Mouse (Mus musculus): ENCODE results near the gene Mfap5. TPM values are rescaled to one million over a fixed set of nuclear protein-coding genes. Genes with fewer than 3 reads are reported as not detected.
"Not testable (repeated sequence)": the region's sequence is repeated elsewhere in the genome, so short reads cannot be mapped to it uniquely, and the experiment has no call there.

The Mfap5 gene
- total RNA-seq (2014; rRNA removed) (0.18 and 0.47 TPM in 2 replicates), polyA plus RNA-seq (2012; rRNA removed) (0.31 TPM in 1 of 2 replicates, not detected in the other)

DNA sequence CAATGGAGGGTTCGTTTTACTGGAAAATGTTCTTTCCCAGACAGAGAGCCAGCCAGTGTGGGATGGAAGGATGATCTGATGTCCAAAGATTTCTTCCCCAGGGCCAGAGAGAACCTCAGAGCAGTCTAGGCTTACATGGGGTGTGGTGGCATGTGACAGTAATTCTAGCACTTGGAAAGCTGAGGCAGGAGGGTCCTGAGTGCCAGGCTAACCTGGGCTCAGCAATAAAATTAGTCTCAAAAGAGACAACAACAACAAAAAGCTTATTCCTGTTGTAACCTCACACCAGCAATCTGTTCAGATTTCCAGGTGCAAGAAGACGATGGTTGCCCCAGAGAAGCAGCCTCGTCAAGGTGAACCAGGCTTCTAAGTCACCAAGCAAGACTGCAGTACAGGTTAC lies at the start of gene Mfap5:
Mfap5 (plus strand) TSS at position 301 of the 400 bp plus-strand sequence.
- Histone ChIP-seq H3K36me3 (ENCODE audit: control insufficient read depth, insufficient read depth, low read length) (no peaks in the 10 kb centered on the region), H3K27ac (replicated peaks; ENCODE audit: insufficient read depth, low read depth, low read length) (no peak within 1 kb of the TSS), H3K4me3 (ENCODE audit: insufficient read depth, low read depth, low read length) (no peak within 1 kb of the TSS), H3K4me1 (ENCODE audit: control insufficient read depth, insufficient read depth, low read length) (no peaks in the 10 kb centered on the region), H3K79me2 (ENCODE audit: control insufficient read depth, insufficient read depth, low read length) (no peaks in the 10 kb centered on the region), H3K27me3 (ENCODE audit: control insufficient read depth, insufficient read depth, low read length) (no peaks in the 10 kb centered on the region; the same call in 1 of the 2 replicates), H3K9ac (ENCODE audit: low read depth, low read length) (no peak within 1 kb of the TSS)
- no peak for TF ChIP-seq CTCF (IDR thresholded peaks at IDR 0.05; ENCODE audit: low read depth, low read length)
- TF ChIP-seq POLR2A (IDR thresholded peaks at IDR 0.05; ENCODE audit: extremely low read depth, insufficient read depth, low read length), result no peak
- no peak for DNase-seq (ENCODE audit: extremely low read depth, low read depth, low spot score)
- WGBS, result 86% methylated on average over 3 of the region's 3 CpGs

DNA sequence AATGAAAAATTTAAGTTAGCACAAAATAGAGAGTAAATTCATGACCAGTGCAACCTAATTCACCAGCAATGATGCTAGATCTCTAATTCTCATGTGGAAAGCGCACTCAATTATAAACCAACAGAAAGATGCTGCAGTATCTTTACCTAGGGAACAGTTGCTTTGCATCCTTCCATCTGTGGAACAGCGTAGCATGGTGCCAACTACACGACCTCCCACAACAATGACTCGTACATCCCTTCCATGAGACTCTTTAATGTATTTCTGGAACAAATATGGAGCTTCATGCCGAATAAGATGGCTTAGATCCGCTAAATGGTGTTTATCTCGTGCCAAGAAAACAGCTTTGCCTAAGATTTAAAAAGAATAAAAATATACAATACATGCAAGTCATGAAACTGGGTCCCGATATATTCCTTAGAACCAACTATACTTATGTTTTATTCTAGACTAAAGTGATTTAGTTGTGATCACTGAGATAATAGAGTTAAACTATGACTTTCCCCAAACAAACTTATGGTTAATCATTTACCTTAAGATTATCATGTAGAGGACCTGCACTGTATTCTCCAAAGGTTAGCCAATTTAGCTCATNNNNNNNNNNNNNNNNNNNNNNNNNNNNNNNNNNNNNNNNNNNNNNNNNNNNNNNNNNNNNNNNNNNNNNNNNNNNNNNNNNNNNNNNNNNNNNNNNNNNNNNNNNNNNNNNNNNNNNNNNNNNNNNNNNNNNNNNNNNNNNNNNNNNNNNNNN lies 46.5 kb upstream of the Mfap5 start:
- 63% methylated on average over 8 of the region's 8 CpGs for WGBS
- Histone ChIP-seq H3K36me3 (ENCODE audit: control insufficient read depth, insufficient read depth, low read length) (no peaks in the 10 kb centered on the region), H3K27ac (replicated peaks; ENCODE audit: insufficient read depth, low read depth, low read length) (no peak overlapping the region), H3K79me2 (ENCODE audit: control insufficient read depth, insufficient read depth, low read length) (no peaks in the 10 kb centered on the region), H3K4me3 (ENCODE audit: insufficient read depth, low read depth, low read length) (no peak overlapping the region), H3K4me1 (ENCODE audit: control insufficient read depth, insufficient read depth, low read length) (no peaks in the 10 kb centered on the region), H3K9ac (ENCODE audit: low read depth, low read length) (no peak overlapping the region), H3K27me3 (ENCODE audit: control insufficient read depth, insufficient read depth, low read length) (peaks cover 2% of the 10 kb centered on the region; the same call in 1 of the 2 replicates)
- no peak for TF ChIP-seq CTCF (IDR thresholded peaks at IDR 0.05; ENCODE audit: low read depth, low read length)
- TF ChIP-seq POLR2A (IDR thresholded peaks at IDR 0.05; ENCODE audit: extremely low read depth, insufficient read depth, low read length), result no peak
- peak; percentile 60 for DNase-seq (ENCODE audit: extremely low read depth, low read depth, low spot score)

DNA sequence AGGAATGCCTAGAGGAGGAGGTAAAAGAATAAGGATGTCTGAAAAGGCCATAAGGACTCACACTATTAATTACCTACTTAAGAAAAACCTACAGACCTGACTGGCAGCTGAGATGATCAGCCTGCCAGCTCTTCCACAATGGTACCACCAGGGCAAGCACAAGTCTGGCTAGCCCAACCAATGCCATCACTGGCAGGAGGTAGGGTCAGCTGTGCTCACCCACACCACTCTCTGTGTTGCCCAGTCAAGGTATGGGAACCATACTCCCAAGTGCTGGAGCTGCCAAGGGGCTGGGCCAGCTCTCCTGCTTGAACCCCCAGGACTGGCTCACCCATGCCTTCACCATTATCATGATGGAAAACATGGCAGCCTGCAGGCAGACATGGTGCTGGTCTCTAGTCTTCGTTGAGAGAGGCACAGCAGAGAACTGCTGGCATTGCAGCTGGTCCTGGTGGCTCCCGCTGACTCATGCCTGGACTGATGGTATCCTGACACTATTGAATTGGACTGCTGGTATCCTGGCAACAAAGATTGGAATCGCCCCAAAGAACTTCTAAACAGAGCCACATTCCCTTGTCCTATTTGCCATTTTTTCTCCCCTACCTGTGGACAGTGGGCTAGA lies 39.4 kb upstream of the Mfap5 start:
- Histone ChIP-seq H3K27ac (replicated peaks; ENCODE audit: insufficient read depth, low read depth, low read length) (no peak overlapping the region), H3K27me3 (ENCODE audit: control insufficient read depth, insufficient read depth, low read length) (no peaks in the 10 kb centered on the region), H3K4me3 (ENCODE audit: insufficient read depth, low read depth, low read length) (no peak overlapping the region), H3K4me1 (ENCODE audit: control insufficient read depth, insufficient read depth, low read length) (no peaks in the 10 kb centered on the region), H3K79me2 (ENCODE audit: control insufficient read depth, insufficient read depth, low read length) (no peaks in the 10 kb centered on the region), H3K36me3 (ENCODE audit: control insufficient read depth, insufficient read depth, low read length) (no peaks in the 10 kb centered on the region), H3K9ac (ENCODE audit: low read depth, low read length) (no peak overlapping the region)
- no peak for TF ChIP-seq POLR2A (IDR thresholded peaks at IDR 0.05; ENCODE audit: extremely low read depth, insufficient read depth, low read length)
- no peak for TF ChIP-seq CTCF (IDR thresholded peaks at IDR 0.05; ENCODE audit: low read depth, low read length)
- WGBS, result 84% methylated on average over 3 of the region's 3 CpGs
- DNase-seq (ENCODE audit: extremely low read depth, low read depth, low spot score), result no peak

DNA sequence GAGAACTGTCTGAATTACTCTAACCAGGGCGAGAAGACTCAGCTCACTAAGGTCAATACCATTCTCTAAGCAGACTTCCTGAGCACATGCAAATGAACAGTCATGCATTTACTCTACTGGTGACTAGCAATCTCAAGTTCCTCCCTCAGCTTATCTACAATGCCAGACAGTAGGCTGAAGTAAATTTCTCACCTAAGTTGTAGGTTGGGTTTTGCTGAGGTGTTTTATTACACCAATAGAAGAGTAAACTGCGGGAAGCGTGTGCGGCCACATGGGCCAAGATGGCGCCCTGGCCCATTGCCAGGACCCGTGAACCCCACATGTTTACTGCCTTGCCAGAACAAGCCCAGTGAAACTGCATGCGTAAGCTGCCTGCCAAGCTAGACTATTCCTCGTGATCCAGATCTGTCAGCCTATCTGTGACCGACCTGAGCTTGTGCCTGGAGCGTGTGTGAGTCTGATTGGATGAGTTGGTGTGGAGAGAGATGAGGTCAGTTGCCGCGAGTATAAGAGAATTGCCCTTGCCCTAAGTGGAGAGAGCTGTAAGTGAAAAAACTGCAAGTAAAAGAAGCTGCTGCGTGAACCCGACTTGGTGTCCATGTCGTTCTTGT lies 36.5 kb upstream of the Mfap5 start:
- H3K9ac ChIP-seq (ENCODE audit: low read depth, low read length), result no peak overlapping the region
- H3K79me2 ChIP-seq (ENCODE audit: control insufficient read depth, insufficient read depth, low read length), result no peaks in the 10 kb centered on the region
- H3K36me3 ChIP-seq (ENCODE audit: control insufficient read depth, insufficient read depth, low read length), result no peaks in the 10 kb centered on the region
- no peak overlapping the region for H3K4me3 ChIP-seq (ENCODE audit: insufficient read depth, low read depth, low read length)
- TF ChIP-seq POLR2A (IDR thresholded peaks at IDR 0.05; ENCODE audit: extremely low read depth, insufficient read depth, low read length) (no peak), CTCF (IDR thresholded peaks at IDR 0.05; ENCODE audit: low read depth, low read length) (no peak)
- H3K4me1 ChIP-seq (ENCODE audit: control insufficient read depth, insufficient read depth, low read length), result no peaks in the 10 kb centered on the region
- no peak overlapping the region for H3K27ac ChIP-seq (replicated peaks; ENCODE audit: insufficient read depth, low read depth, low read length)
- DNase-seq (ENCODE audit: extremely low read depth, low read depth, low spot score), result no peak
- no peaks in the 10 kb centered on the region for H3K27me3 ChIP-seq (ENCODE audit: control insufficient read depth, insufficient read depth, low read length)
- 92% methylated on average over 15 of the region's 15 CpGs for WGBS

DNA sequence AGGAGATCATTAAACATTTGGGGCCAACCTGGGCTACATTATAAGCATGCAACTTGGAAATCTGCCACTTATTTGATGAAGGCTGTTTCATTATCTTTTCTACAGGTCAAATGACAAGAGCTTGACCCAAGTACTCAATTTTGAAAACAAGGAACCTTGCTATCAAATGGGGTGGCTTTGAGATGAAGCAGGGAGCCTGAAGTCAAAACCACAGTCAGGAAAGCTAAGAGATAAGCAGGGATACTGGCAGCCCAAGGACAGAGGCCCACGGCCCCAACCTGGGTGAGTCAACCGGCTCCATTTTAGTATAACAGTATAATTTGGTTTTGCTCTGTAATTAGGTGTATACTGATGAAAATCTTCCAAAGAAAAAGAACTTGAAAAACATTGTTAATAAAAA lies 35.4 kb upstream of the Mfap5 start:
- no peak overlapping the region for H3K27ac ChIP-seq (replicated peaks; ENCODE audit: insufficient read depth, low read depth, low read length)
- TF ChIP-seq POLR2A (IDR thresholded peaks at IDR 0.05; ENCODE audit: extremely low read depth, insufficient read depth, low read length) (no peak), CTCF (IDR thresholded peaks at IDR 0.05; ENCODE audit: low read depth, low read length) (no peak)
- WGBS, result 85% methylated on average over 2 of the region's 2 CpGs

DNA sequence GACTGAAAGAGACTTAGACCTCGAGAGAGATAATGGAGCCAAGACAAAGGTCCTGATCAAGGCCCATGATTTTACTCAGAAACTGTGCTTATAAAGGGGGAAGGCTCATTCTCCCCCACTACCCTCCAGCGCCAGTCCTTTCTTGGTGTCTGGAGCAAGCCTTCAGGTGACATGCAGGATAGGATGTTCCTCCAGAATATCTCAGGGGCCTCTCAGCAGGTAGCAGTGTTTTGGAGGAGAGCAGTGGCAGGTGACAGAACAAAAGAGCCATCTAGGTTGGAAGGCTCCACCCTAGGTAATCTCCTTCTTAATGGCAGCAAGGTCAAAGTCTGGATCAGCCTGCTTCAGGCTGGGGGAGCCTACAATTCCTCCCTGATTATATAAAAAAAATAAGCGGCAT lies 34.2 kb upstream of the Mfap5 start:
- WGBS, result 81% methylated on average over 3 of the region's 3 CpGs
- H3K36me3 ChIP-seq (ENCODE audit: control insufficient read depth, insufficient read depth, low read length); H3K4me1 ChIP-seq (ENCODE audit: control insufficient read depth, insufficient read depth, low read length); DNase-seq (ENCODE audit: extremely low read depth, low read depth, low spot score); H3K27ac ChIP-seq (replicated peaks; ENCODE audit: insufficient read depth, low read depth, low read length); H3K4me3 ChIP-seq (ENCODE audit: insufficient read depth, low read depth, low read length); H3K27me3 ChIP-seq (ENCODE audit: control insufficient read depth, insufficient read depth, low read length); H3K79me2 ChIP-seq (ENCODE audit: control insufficient read depth, insufficient read depth, low read length); H3K9ac ChIP-seq (ENCODE audit: low read depth, low read length): not testable (repeated sequence)

More for the DNA sequence above, 35.4 kb upstream of the Mfap5 start:
- H3K36me3 ChIP-seq (ENCODE audit: control insufficient read depth, insufficient read depth, low read length), result no peaks in the 10 kb centered on the region
- DNase-seq (ENCODE audit: extremely low read depth, low read depth, low spot score), result no peak
- H3K27me3 ChIP-seq (ENCODE audit: control insufficient read depth, insufficient read depth, low read length), result no peaks in the 10 kb centered on the region
- H3K4me3 ChIP-seq (ENCODE audit: insufficient read depth, low read depth, low read length), result no peak overlapping the region
- H3K9ac ChIP-seq (ENCODE audit: low read depth, low read length), result no peak overlapping the region
- no peaks in the 10 kb centered on the region for H3K4me1 ChIP-seq (ENCODE audit: control insufficient read depth, insufficient read depth, low read length)
- H3K79me2 ChIP-seq (ENCODE audit: control insufficient read depth, insufficient read depth, low read length), result no peaks in the 10 kb centered on the region

Measured in liver, adult 2 months (tissue).